Mouse (Mus musculus): ENCODE data around the gene Dhrs4. TPM values are rescaled to one million over a fixed set of nuclear protein-coding genes. Genes with fewer than 3 reads are reported as not detected.

Dhrs4 gene
- polyA plus RNA-seq, 1 experiment from 2014 or later, result 28.5 TPM

- Histone ChIP-seq H3K79me2 (ENCODE audit: inconsistent target) (no peaks in the 10 kb centered on the region), H3K27ac (no peak overlapping the region), H3K36me3 (ENCODE audit: inconsistent target) (no peaks in the 10 kb centered on the region), H3K4me3 (ENCODE audit: inconsistent target) (no peak overlapping the region)
- WGBS (ENCODE audit: missing documents), result 42% methylated on average over 6 of the region's 6 CpGs
Observed at GRCm38 (mm10) chr14:55497449-55497821, 18.9 kb downstream of the Dhrs4 start.

GRCm38 (mm10) chr14:55505612-55506011 is 27.1 kb downstream of the Dhrs4 start:
- no peak overlapping the region for H3K4me3 ChIP-seq (ENCODE audit: inconsistent target)
- H3K79me2 ChIP-seq (ENCODE audit: inconsistent target), result no peaks in the 10 kb centered on the region
- 92% methylated on average over 8 of the region's 9 CpGs for WGBS (ENCODE audit: missing documents)
- H3K27ac ChIP-seq, result no peak overlapping the region
- H3K36me3 ChIP-seq (ENCODE audit: inconsistent target), result no peaks in the 10 kb centered on the region

GRCm38 (mm10) chr14:55507801-55508200 is 29.2 kb downstream of the Dhrs4 start:
- WGBS (ENCODE audit: missing documents), result 67% methylated on average over 7 of the region's 7 CpGs
- Histone ChIP-seq H3K27ac (no peak overlapping the region), H3K4me3 (ENCODE audit: inconsistent target) (no peak overlapping the region), H3K36me3 (ENCODE audit: inconsistent target) (no peaks in the 10 kb centered on the region), H3K79me2 (ENCODE audit: inconsistent target) (no peaks in the 10 kb centered on the region)

GRCm38 (mm10) chr14:55509540-55509939 is 31.0 kb downstream of the Dhrs4 start:
- no peaks in the 10 kb centered on the region for H3K36me3 ChIP-seq (ENCODE audit: inconsistent target)
- no peak overlapping the region for H3K27ac ChIP-seq
- 86% methylated on average over 10 of the region's 10 CpGs for WGBS (ENCODE audit: missing documents)
- no peak overlapping the region for H3K4me3 ChIP-seq (ENCODE audit: inconsistent target)
- no peaks in the 10 kb centered on the region for H3K79me2 ChIP-seq (ENCODE audit: inconsistent target)

GRCm38 (mm10) chr14:55510125-55510731 is 31.7 kb downstream of the Dhrs4 start, which contains the start of gene Cpne6:
Gene Cpne6, plus strand, starts transcription at chr14:55510445.
- Histone ChIP-seq H3K79me2 (ENCODE audit: inconsistent target) (no peaks in the 10 kb centered on the region), H3K36me3 (ENCODE audit: inconsistent target) (no peaks in the 10 kb centered on the region), H3K4me3 (ENCODE audit: inconsistent target) (no peak within 1 kb of the TSS), H3K27ac (no peak within 1 kb of the TSS)
- 74% methylated on average over 15 of the region's 22 CpGs for WGBS (ENCODE audit: missing documents)

GRCm38 (mm10) chr14:55511037-55511436 is 32.5 kb downstream of the Dhrs4 start:
- 67% methylated on average over 7 of the region's 7 CpGs for WGBS (ENCODE audit: missing documents)

GRCm38 (mm10) chr14:55513927-55514326 is 35.4 kb downstream of the Dhrs4 start:
- no peak overlapping the region for H3K4me3 ChIP-seq (ENCODE audit: inconsistent target)
- H3K27ac ChIP-seq, result no peak overlapping the region
- H3K79me2 ChIP-seq (ENCODE audit: inconsistent target), result no peaks in the 10 kb centered on the region
- 68% methylated on average over 10 of the region's 10 CpGs for WGBS (ENCODE audit: missing documents)
- no peaks in the 10 kb centered on the region for H3K36me3 ChIP-seq (ENCODE audit: inconsistent target)

More at GRCm38 (mm10) chr14:55511037-55511436, 32.5 kb downstream of the Dhrs4 start:
- H3K36me3 ChIP-seq (ENCODE audit: inconsistent target), result no peaks in the 10 kb centered on the region
- H3K79me2 ChIP-seq (ENCODE audit: inconsistent target), result no peaks in the 10 kb centered on the region
- H3K27ac ChIP-seq, result no peak overlapping the region
- no peak overlapping the region for H3K4me3 ChIP-seq (ENCODE audit: inconsistent target)

GRCm38 (mm10) chr14:55515846-55516245 is 37.3 kb downstream of the Dhrs4 start:
- Histone ChIP-seq H3K36me3 (ENCODE audit: inconsistent target) (no peaks in the 10 kb centered on the region), H3K27ac (no peak overlapping the region), H3K4me3 (ENCODE audit: inconsistent target) (no peak overlapping the region), H3K79me2 (ENCODE audit: inconsistent target) (no peaks in the 10 kb centered on the region)
- 98% methylated on average over 4 of the region's 4 CpGs for WGBS (ENCODE audit: missing documents)

GRCm38 (mm10) chr14:55518897-55519296 is 40.3 kb downstream of the Dhrs4 start:
- H3K36me3 ChIP-seq (ENCODE audit: inconsistent target), result no peaks in the 10 kb centered on the region
- H3K79me2 ChIP-seq (ENCODE audit: inconsistent target), result no peaks in the 10 kb centered on the region
- H3K27ac ChIP-seq, result no peak overlapping the region
- H3K4me3 ChIP-seq (ENCODE audit: inconsistent target), result no peak overlapping the region
- 83% methylated on average over 2 of the region's 2 CpGs for WGBS (ENCODE audit: missing documents)

- Histone ChIP-seq H3K79me2 (ENCODE audit: inconsistent target) (no peaks in the 10 kb centered on the region), H3K4me3 (ENCODE audit: inconsistent target) (no peak overlapping the region), H3K27ac (no peak overlapping the region), H3K36me3 (ENCODE audit: inconsistent target) (no peaks in the 10 kb centered on the region)
- 76% methylated on average over 4 of the region's 4 CpGs for WGBS (ENCODE audit: missing documents)
Observed at GRCm38 (mm10) chr14:55519604-55520003, 41.0 kb downstream of the Dhrs4 start.

GRCm38 (mm10) chr14:55520451-55521361 is 42.1 kb downstream of the Dhrs4 start:
- H3K4me3 ChIP-seq (ENCODE audit: inconsistent target), result no peak overlapping the region
- 4% methylated on average over 58 of the region's 61 CpGs for WGBS (ENCODE audit: missing documents)
- H3K36me3 ChIP-seq (ENCODE audit: inconsistent target), result no peaks in the 10 kb centered on the region
- H3K27ac ChIP-seq, result no peak overlapping the region
- no peaks in the 10 kb centered on the region for H3K79me2 ChIP-seq (ENCODE audit: inconsistent target)

GRCm38 (mm10) chr14:55524062-55524461 is 45.5 kb downstream of the Dhrs4 start:
- Histone ChIP-seq H3K36me3 (ENCODE audit: inconsistent target) (no peaks in the 10 kb centered on the region), H3K27ac (no peak overlapping the region), H3K79me2 (ENCODE audit: inconsistent target) (no peaks in the 10 kb centered on the region), H3K4me3 (ENCODE audit: inconsistent target) (no peak overlapping the region)
- 52% methylated on average over 4 of the region's 4 CpGs for WGBS (ENCODE audit: missing documents)

GRCm38 (mm10) chr14:55524785-55525184 is 46.2 kb downstream of the Dhrs4 start, which contains the start of gene Nrl:
Gene Nrl, minus strand, starts transcription at chr14:55524981.
- Histone ChIP-seq H3K79me2 (ENCODE audit: inconsistent target) (no peaks in the 10 kb centered on the region), H3K36me3 (ENCODE audit: inconsistent target) (no peaks in the 10 kb centered on the region), H3K27ac (no peak within 1 kb of the TSS), H3K4me3 (ENCODE audit: inconsistent target) (no peak within 1 kb of the TSS)
- WGBS (ENCODE audit: missing documents), result 55% methylated on average over 8 of the region's 8 CpGs

GRCm38 (mm10) chr14:55526674-55527073 is 48.1 kb downstream of the Dhrs4 start:
- H3K79me2 ChIP-seq (ENCODE audit: inconsistent target), result no peaks in the 10 kb centered on the region
- 83% methylated on average over 2 of the region's 2 CpGs for WGBS (ENCODE audit: missing documents)
- H3K27ac ChIP-seq, result no peak overlapping the region
- no peaks in the 10 kb centered on the region for H3K36me3 ChIP-seq (ENCODE audit: inconsistent target)
- no peak overlapping the region for H3K4me3 ChIP-seq (ENCODE audit: inconsistent target)

GRCm38 (mm10) chr14:55527940-55528339 is 49.4 kb downstream of the Dhrs4 start:
- 5% methylated on average over 3 of the region's 3 CpGs for WGBS (ENCODE audit: missing documents)
- Histone ChIP-seq H3K79me2 (ENCODE audit: inconsistent target) (no peaks in the 10 kb centered on the region), H3K27ac (no peak overlapping the region), H3K36me3 (ENCODE audit: inconsistent target) (no peaks in the 10 kb centered on the region), H3K4me3 (ENCODE audit: inconsistent target) (no peak overlapping the region)

Measured in macrophage (primary cell).